8 mouse cellular contexts compared by ENCODE assay signal in genomic region chr11:4638261-4638660, GRCm38 (mm10). TPM values are rescaled to one million over a fixed set of nuclear protein-coding genes. Genes with fewer than 3 reads are reported as not detected.
DNase-seq lines count a peak whose midpoint lies in the region; ATAC-seq and TF ChIP-seq lines count a peak whose summit lies in the region.

No protein-coding gene starts in this region.

- no peaks in the 10 kb centered on the region for H3K9me3 ChIP-seq in embryonic facial prominence, embryonic 10.5 days
- H3K9me3 ChIP-seq in intestine, embryonic 16.5 days (ENCODE audit: control insufficient read depth, low read length), result no peaks in the 10 kb centered on the region
- H3K9me3 ChIP-seq in neural tube, embryonic 12.5 days, result no peaks in the 10 kb centered on the region

- no peak for TF ChIP-seq POLR2A in lung, adult 2 months (IDR thresholded peaks at IDR 0.05; ENCODE audit: borderline replicate concordance, extremely low read depth, low read depth, low read length)

- WGBS in lung, adult 2 months, result 11% methylated on average over 7 of the region's 7 CpGs
- 35% methylated on average over 7 of the region's 7 CpGs for WGBS in embryonic facial prominence, embryonic 10.5 days
- 14% methylated on average over 7 of the region's 7 CpGs for WGBS in intestine, embryonic 16.5 days
- WGBS in neural tube, embryonic 12.5 days, result 33% methylated on average over 7 of the region's 7 CpGs

- H3K36me3 ChIP-seq in embryonic facial prominence, embryonic 10.5 days (replicated peaks), result peaks cover 21% of the 10 kb centered on the region
- no peaks in the 10 kb centered on the region for H3K36me3 ChIP-seq in intestine, embryonic 16.5 days (ENCODE audit: control insufficient read depth, insufficient read depth, low read length)
- 0 out of 2 replicates have a peak, but pooled peaks cover 3% of the 10 kb centered on the region for H3K36me3 ChIP-seq in neural tube, embryonic 12.5 days

- H3K27me3 ChIP-seq in embryonic facial prominence, embryonic 10.5 days (replicated peaks; ENCODE audit: low read depth, poor library complexity, severe bottlenecking), result no peaks in the 10 kb centered on the region
- no peaks in the 10 kb centered on the region for H3K27me3 ChIP-seq in intestine, embryonic 16.5 days (replicated peaks; ENCODE audit: control insufficient read depth, insufficient read depth, low read length)
- H3K27me3 ChIP-seq in neural tube, embryonic 12.5 days (replicated peaks), result no peaks in the 10 kb centered on the region

- no peak for DNase-seq in lung, adult 2 months
- no peak for DNase-seq in lung, adult 18-20 months
- DNase-seq in embryonic facial prominence, embryonic 10.5 days (ENCODE audit: low spot score), result no peak
- DNase-seq in thymus, postnatal 4 days, result no peak
- no peak for DNase-seq in cerebellum, postnatal 14 days
- no peak for DNase-seq in adrenal gland, adult 2 months

- H3K4me1 ChIP-seq in lung, adult 2 months (ENCODE audit: control insufficient read depth, insufficient read depth, low read length), result peaks cover 6% of the 10 kb centered on the region
- peaks cover 23% of the 10 kb centered on the region for H3K4me1 ChIP-seq in embryonic facial prominence, embryonic 10.5 days
- peaks cover 8% of the 10 kb centered on the region; the same call in 1 of the 2 replicates for H3K4me1 ChIP-seq in intestine, embryonic 16.5 days (ENCODE audit: control insufficient read depth, insufficient read depth, low read length)
- H3K4me1 ChIP-seq in neural tube, embryonic 12.5 days, result peaks cover 11% of the 10 kb centered on the region

- ATAC-seq in intestine, embryonic 16.5 days, result peak; percentile 29
- 0 out of 2 replicates have a peak, but pooled peaks have one; percentile 45 for ATAC-seq in neural tube, embryonic 12.5 days (ENCODE audit: low FRiP score, low read depth)

- no peak for TF ChIP-seq CTCF in lung, adult 2 months (IDR thresholded peaks at IDR 0.05; ENCODE audit: insufficient read depth, low read length)

- H3K27ac ChIP-seq in embryonic facial prominence, embryonic 10.5 days (replicated peaks), result peak overlapping the region; percentile 83; the same call in 1 of the 2 replicates
- H3K27ac ChIP-seq in intestine, embryonic 16.5 days (ENCODE audit: low read length), result peak overlapping the region; percentile 91
- no peak overlapping the region for H3K27ac ChIP-seq in neural tube, embryonic 12.5 days

- peak overlapping the region; percentile 78 for H3K9ac ChIP-seq in intestine, embryonic 16.5 days (ENCODE audit: low read depth, low read length)
- H3K9ac ChIP-seq in neural tube, embryonic 12.5 days, result peak overlapping the region; percentile 74

- peak overlapping the region; percentile 83 for H3K4me3 ChIP-seq in lung, adult 2 months (replicated peaks; ENCODE audit: extremely low read depth, low read depth, low read length)
- peak overlapping the region; percentile 79 for H3K4me3 ChIP-seq in embryonic facial prominence, embryonic 10.5 days
- H3K4me3 ChIP-seq in intestine, embryonic 16.5 days (ENCODE audit: low read length), result peak overlapping the region; percentile 70
- H3K4me3 ChIP-seq in neural tube, embryonic 12.5 days, result peak overlapping the region; percentile 80

- peak overlapping the region; percentile 82 for H3K4me2 ChIP-seq in intestine, embryonic 16.5 days (ENCODE audit: low read depth, low read length)
- H3K4me2 ChIP-seq in neural tube, embryonic 12.5 days (replicated peaks), result peak overlapping the region; percentile 88

RNA-seq across cellular contexts. Expression of gene Ascc2, which starts 0.7 kb away (rescaled TPM):
- 23.5 and 34.0 TPM in 2 replicates for polyA plus RNA-seq in lung, adult 2 months (2012; rRNA removed)
- 42.2 and 43.0 TPM in 2 replicates for polyA plus RNA-seq in embryonic facial prominence, embryonic 10.5 days (2016; fragmentation: Nextera tagmentation; extraction: Ambion mirVana)
- polyA plus RNA-seq in intestine, embryonic 16.5 days (2015; fragmentation: Nextera tagmentation; extraction: Ambion mirVana), result 32.0 and 32.8 TPM in 2 replicates
- 28.6 and 28.8 TPM in 2 replicates for polyA plus RNA-seq in neural tube, embryonic 12.5 days (2016; fragmentation: Nextera tagmentation; extraction: Ambion mirVana)
- total RNA-seq in adrenal gland, adult 2 months (2021), result 10 to 100 TPM; 46.3 to 51.5 TPM
- polyA plus RNA-seq in adrenal gland, adult 2 months (2012; rRNA removed), result 10.7 and 12.8 TPM in 2 replicates

RNA-seq across cellular contexts. Expression of gene Gm11032, which starts 18.4 kb away (rescaled TPM):
- polyA plus RNA-seq in lung, adult 2 months (2012; rRNA removed), result not detected in 2 replicates
- not detected in 2 replicates for polyA plus RNA-seq in embryonic facial prominence, embryonic 10.5 days (2016; fragmentation: Nextera tagmentation; extraction: Ambion mirVana)
- not detected in 2 replicates for polyA plus RNA-seq in intestine, embryonic 16.5 days (2015; fragmentation: Nextera tagmentation; extraction: Ambion mirVana)
- not detected in 2 replicates for polyA plus RNA-seq in neural tube, embryonic 12.5 days (2016; fragmentation: Nextera tagmentation; extraction: Ambion mirVana)
- not detected for total RNA-seq in adrenal gland, adult 2 months (2021)
- polyA plus RNA-seq in adrenal gland, adult 2 months (2012; rRNA removed), result not detected in 2 replicates

RNA-seq across cellular contexts. Expression of gene Mtmr3, which starts 43.6 kb away (rescaled TPM):
- polyA plus RNA-seq in lung, adult 2 months (2012; rRNA removed), result 33.9 and 44.1 TPM in 2 replicates
- polyA plus RNA-seq in embryonic facial prominence, embryonic 10.5 days (2016; fragmentation: Nextera tagmentation; extraction: Ambion mirVana), result 28.2 and 29.2 TPM in 2 replicates
- polyA plus RNA-seq in intestine, embryonic 16.5 days (2015; fragmentation: Nextera tagmentation; extraction: Ambion mirVana), result 15.4 and 18.5 TPM in 2 replicates
- polyA plus RNA-seq in neural tube, embryonic 12.5 days (2016; fragmentation: Nextera tagmentation; extraction: Ambion mirVana), result 38.3 and 42.0 TPM in 2 replicates
- total RNA-seq in adrenal gland, adult 2 months (2021), result 10 to 100 TPM; 55.5 to 56.6 TPM
- 23.0 and 31.6 TPM in 2 replicates for polyA plus RNA-seq in adrenal gland, adult 2 months (2012; rRNA removed)
